Mouse (Mus musculus) megakaryocyte, embryonic 14.5 days (primary cell): ENCODE measurements around the gene Hdac2. TPM values are rescaled to one million over a fixed set of nuclear protein-coding genes. Genes with fewer than 3 reads are reported as not detected.

ENCODE experiments used
- H3K27me3 ChIP-seq: replicated peaks from 2 replicates; pipeline ENCODE3; 2012; ENCODE audit warnings: inconsistent platforms
- H3K36me3 ChIP-seq: replicated peaks from 2 replicates; pipeline ENCODE3; 2012; ENCODE audit warnings: low read length, inconsistent platforms, mixed read lengths
- H3K4me1 ChIP-seq: 2 replicates; pipeline ENCODE4 v1.6.1; 2012; ENCODE audit warnings: inconsistent platforms
- H3K4me3 ChIP-seq: replicated peaks from 2 replicates; pipeline ENCODE3; 2012; ENCODE audit warnings: moderate library complexity, mild to moderate bottlenecking, inconsistent platforms
- H3K9me3 ChIP-seq: 2 replicates; pipeline ENCODE4 v1.6.1; 2012; ENCODE audit warnings: inconsistent platforms
- FLI1 ChIP-seq: IDR thresholded peaks from 2 replicates; pipeline ENCODE4 v1.6.1; 2012; ENCODE audit warnings: low read length, inconsistent platforms, mixed read lengths
- GATA1 ChIP-seq: IDR thresholded peaks from 3 replicates; pipeline ENCODE4 v1.6.1; 2012; ENCODE audit warnings: mixed read lengths, low read length, inconsistent platforms, borderline replicate concordance
- polyA plus RNA-seq: library from polyadenylated mRNA; stranded (reverse); fragments of >175 nt; gene quantifications from 2 replicates; pipeline ENCODE4 v1.2.3, GENCODE M21; 2012; ENCODE audit warnings: low replicate concordance; ENCODE audit not compliant: insufficient read depth

Hdac2 gene
- polyA plus RNA-seq, 1 experiment: 15.6 TPM

- no peak overlapping the region for H3K4me3 ChIP-seq
- no peaks in the 10 kb centered on the region for H3K27me3 ChIP-seq
- H3K36me3 ChIP-seq: peaks cover 77% of the 10 kb centered on the region
- no peaks in the 10 kb centered on the region for H3K9me3 ChIP-seq
- no peaks in the 10 kb centered on the region for H3K4me1 ChIP-seq
- TF ChIP-seq FLI1 (no peak), GATA1 (no peak)
These were observed 26.5 kb downstream of the Hdac2 start for GRCm38 (mm10) chr10:37000839-37001238.

DNA sequence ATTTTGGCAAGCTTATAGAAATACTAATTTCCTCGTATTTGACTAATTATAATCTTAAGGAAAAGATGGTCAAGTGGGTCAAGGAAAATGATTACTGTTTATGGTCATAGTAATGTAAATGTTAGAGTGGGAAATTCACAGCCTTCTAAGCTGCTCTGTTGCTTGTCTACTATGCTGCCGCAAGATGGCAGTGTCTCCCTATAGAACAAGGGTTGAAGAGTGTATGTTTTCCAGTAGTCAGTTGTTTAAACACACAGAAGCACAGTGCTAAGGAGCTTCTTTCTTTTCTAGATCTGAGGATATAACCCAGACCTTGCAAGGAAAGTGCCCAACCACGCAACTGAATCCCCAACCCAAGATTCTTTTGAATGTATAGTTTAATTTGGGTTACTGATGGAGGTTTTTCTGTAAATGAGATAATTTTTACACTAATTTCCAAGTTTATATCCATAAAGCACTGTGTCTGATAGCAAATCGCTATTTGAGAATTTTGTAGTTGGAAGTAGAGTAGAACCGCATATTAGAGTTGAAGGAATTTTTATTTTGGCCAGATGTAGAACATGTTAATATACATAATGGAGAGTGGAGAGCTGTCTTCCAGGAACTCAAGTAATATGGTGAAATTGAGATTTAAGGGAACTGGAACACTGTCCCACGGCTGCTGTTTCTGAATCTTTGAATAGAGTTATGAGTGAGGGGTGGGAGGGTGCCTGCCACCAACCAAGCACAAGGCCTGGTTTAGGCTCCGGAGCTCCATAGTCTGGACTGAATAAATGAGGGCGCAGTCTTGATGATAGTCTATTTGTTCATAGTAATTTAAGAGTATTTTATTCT is 40.1 kb downstream of the Hdac2 start:
- Histone ChIP-seq H3K4me1 (no peaks in the 10 kb centered on the region), H3K27me3 (no peaks in the 10 kb centered on the region), H3K36me3 (no peaks in the 10 kb centered on the region), H3K9me3 (no peaks in the 10 kb centered on the region), H3K4me3 (no peak overlapping the region)
- TF ChIP-seq GATA1: no peak
- no peak for TF ChIP-seq FLI1

DNA sequence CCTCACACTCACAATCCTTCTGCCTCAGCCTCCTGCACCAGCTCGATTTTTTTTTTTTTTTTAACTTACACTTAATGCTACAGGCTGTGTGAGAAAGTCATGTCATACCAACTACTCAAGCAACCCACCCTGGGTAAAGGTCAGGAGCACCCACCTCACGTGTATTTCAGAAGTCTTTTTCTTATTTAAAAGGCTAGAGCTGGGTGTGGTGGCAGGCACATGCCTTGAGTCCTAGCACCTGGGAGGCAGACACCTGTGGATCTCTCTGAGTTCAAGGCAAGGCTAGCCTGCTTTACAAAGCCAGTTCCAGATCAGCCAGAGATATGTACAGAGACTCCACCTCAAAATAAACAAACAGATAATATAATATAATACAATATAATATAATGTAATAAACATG is 41.4 kb downstream of the Hdac2 start:
- H3K4me3 ChIP-seq: no peak overlapping the region
- H3K36me3 ChIP-seq: no peaks in the 10 kb centered on the region
- H3K4me1 ChIP-seq: no peaks in the 10 kb centered on the region
- no peaks in the 10 kb centered on the region for H3K9me3 ChIP-seq
- H3K27me3 ChIP-seq: no peaks in the 10 kb centered on the region
- TF ChIP-seq FLI1: no peak

DNA sequence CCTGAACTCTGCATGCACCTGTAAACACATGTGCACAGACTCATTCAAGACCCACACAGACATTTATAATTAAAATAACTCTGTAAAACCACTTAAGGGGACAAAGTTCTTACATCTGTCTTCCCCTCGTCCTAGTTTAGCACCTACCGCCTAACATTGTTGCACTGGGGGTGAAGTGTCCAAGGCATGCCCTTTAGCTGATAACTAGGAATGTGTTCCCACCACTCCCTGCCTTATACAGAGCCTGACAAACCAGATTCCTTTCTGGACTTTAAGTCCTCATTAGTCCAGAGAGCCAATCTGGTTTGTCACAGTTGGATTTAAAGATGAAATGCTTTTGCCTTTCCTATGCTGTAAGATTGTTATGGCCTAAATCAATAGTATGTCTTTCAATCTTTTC is 41.9 kb downstream of the Hdac2 start:
- no peaks in the 10 kb centered on the region for H3K36me3 ChIP-seq
- no peaks in the 10 kb centered on the region for H3K4me1 ChIP-seq
- H3K4me3 ChIP-seq: no peak overlapping the region
- TF ChIP-seq GATA1: no peak
- no peak for TF ChIP-seq FLI1
- H3K27me3 ChIP-seq: no peaks in the 10 kb centered on the region
- H3K9me3 ChIP-seq: no peaks in the 10 kb centered on the region

GRCm38 (mm10) chr10:37024301-37024700 is 50.0 kb downstream of the Hdac2 start:
- Histone ChIP-seq H3K36me3 (no peaks in the 10 kb centered on the region), H3K4me3 (no peak overlapping the region), H3K4me1 (no peaks in the 10 kb centered on the region), H3K9me3 (0 out of 2 replicates have a peak, but pooled peaks cover 2% of the 10 kb centered on the region), H3K27me3 (no peaks in the 10 kb centered on the region)
- TF ChIP-seq GATA1: no peak

GRCm38 (mm10) chr10:37028651-37029050 is 54.3 kb downstream of the Hdac2 start:
- TF ChIP-seq FLI1 (no peak), GATA1 (no peak)
- no peaks in the 10 kb centered on the region for H3K36me3 ChIP-seq
- 0 out of 2 replicates have a peak, but pooled peaks cover 2% of the 10 kb centered on the region for H3K9me3 ChIP-seq
- no peak overlapping the region for H3K4me3 ChIP-seq
- no peaks in the 10 kb centered on the region for H3K27me3 ChIP-seq
- H3K4me1 ChIP-seq: no peaks in the 10 kb centered on the region

- Histone ChIP-seq H3K36me3 (no peaks in the 10 kb centered on the region), H3K9me3 (no peaks in the 10 kb centered on the region), H3K4me3 (no peak overlapping the region), H3K4me1 (no peaks in the 10 kb centered on the region), H3K27me3 (no peaks in the 10 kb centered on the region)
- TF ChIP-seq FLI1 (no peak), GATA1 (no peak)
These were observed 60.8 kb downstream of the Hdac2 start for GRCm38 (mm10) chr10:37035090-37035497.

DNA sequence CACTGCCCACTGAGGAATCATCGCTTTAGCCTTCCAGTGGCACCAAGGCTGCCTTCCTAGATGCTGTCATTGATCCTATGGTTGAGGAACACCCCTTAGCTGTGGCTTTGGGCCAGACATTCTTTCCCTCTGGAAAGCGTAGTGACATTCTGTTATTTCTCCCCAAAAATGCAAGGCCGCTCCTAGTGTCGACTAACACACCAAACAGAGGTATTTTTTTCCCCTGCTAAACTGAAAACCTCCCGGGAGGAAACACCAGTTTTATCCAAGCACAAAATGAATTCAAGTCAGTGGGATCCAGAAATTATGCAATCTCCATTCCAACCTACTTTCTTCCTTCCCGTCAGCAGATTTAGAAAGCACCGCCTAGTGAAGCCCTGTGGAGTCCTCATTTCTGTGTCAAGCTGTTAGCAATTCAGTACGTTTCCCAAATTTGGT is 73.3 kb downstream of the Hdac2 start:
- Histone ChIP-seq H3K36me3 (no peaks in the 10 kb centered on the region), H3K4me3 (no peak overlapping the region), H3K9me3 (no peaks in the 10 kb centered on the region), H3K4me1 (no peaks in the 10 kb centered on the region), H3K27me3 (no peaks in the 10 kb centered on the region)
- TF ChIP-seq FLI1 (no peak), GATA1 (no peak)

Other genes with a start within 250 kb of the Hdac2 start
- 5.0 and 24.3 TPM in 2 replicates for gene Marcks, start 164.4 kb downstream of the Hdac2 start, polyA plus RNA-seq